Mouse (Mus musculus) testis, postnatal 14 days (tissue): ENCODE data around the gene Nectin1.

Source experiments
- DNase-seq: peaks from one replicate; pipeline ENCODE4 v3.0.0; 2021; ENCODE audit warnings: low spot score

Nectin1 gene

DNA sequence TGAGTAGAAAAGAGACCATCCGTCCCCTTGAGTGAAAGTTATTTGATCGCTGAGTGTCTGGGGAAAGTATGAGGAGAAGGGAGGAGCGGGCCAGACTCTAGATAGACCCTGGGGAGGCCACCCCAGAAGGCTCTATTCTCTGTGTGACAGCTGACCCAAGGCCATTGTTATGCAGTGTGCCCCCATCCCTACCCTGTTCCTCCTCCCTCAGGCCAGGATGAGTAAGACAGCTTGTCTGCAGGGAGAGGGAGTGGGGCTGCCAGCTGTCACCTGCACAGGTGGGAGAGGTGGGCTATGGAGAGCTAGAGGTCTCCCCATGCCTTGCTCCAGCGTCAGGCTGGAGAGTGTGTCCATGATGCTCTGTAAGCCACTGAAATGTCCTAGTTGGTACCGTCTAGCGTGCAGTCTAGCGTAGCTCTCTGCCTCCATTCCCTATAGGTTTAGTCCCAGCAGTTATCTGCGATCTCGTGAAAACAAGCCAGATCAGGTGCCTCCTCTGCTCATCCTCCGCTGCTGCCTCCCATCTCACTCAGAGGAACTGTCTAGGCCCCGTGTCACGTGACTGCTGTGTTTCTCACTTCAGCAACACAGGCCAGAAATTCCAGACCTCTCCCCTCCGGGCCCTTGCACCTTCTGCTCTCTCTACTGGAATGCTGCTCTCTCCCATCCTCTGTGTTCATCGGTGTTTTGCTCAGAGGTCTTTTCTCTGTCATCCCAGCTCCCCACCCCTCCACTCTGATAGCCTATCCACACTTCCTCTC, 21.8 kb downstream of the Nectin1 start:
- DNase-seq = no peak

DNA sequence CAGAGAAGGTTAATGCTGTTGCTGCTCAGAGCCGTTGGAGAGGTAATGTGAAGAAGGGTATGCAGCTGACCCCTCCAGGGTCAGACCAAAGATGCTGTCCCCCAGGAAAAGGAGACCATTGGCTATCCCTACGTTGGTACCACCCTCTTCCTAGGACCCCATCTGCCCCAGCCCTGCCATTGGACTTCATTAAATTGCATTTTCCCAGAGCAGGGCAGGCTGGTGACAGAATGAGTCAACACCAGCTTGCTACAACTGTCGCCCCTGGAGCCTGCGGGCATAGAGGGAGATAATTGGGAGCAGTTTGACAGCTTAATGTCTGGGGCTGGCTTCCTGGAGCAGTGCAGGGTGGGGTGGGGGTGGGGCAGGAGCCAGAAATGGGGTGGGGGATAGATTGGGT, 25.0 kb downstream of the Nectin1 start:
- no peak for DNase-seq

DNA sequence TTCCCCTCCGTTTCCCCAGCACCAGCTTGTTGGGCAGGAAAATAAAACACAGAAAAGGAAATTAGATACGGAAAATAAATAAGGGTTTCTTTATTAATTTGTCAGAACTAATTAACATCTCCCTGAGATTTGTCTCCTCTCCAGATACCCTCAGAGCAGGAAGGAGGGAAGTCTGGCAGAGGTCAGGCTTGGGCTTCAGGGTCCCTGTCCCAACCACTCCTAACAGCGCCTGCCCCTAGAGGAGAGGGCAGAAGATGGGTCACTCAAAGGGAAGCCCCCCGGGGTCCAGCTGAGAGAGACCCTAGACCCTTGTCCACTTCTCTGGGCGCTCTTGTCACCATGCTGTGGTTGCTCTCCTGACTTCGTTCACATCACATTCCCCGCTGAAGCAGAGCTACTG, 25.4 kb downstream of the Nectin1 start:
- DNase-seq = no peak

DNA sequence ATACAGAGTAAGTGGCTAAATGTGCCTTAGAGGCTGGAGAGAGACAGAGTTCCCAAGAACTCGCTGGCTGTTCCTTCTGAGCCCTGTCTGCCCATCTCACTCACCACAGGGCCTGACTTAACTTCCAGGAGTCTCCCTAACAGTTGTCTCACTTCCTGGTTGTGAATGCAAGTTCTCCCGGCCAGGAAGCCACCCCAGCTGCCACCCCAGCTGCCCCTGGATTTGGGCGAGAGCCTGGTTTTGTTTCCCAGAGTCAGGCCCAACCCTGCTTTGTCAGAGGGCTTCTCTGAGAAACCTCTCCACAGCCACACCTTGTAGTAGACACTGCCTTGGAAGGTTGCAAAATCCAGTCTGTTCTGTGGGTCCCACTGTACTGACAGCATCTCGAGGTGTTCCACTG, 26.2 kb downstream of the Nectin1 start:
- DNase-seq = no peak

DNA sequence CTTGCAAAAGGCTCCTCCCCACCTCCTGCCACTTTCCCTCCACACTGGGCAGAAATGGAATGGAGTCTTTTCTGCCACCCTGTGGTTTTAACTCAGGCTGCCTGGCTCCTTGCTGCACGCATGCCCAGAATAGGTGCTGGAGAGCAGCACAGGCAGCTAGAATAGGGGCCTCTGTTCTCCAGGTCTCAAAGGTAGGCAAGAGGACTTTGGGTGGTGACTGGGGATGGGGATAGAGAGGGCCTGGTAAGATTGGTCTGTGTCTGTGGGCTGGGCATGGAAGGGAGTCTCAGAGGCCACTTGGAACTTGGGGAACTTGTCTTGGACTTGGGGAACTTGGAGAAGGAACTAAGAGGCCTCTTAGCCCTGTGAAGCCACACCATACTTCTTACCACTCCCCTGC, 27.3 kb downstream of the Nectin1 start:
- no peak for DNase-seq

DNA sequence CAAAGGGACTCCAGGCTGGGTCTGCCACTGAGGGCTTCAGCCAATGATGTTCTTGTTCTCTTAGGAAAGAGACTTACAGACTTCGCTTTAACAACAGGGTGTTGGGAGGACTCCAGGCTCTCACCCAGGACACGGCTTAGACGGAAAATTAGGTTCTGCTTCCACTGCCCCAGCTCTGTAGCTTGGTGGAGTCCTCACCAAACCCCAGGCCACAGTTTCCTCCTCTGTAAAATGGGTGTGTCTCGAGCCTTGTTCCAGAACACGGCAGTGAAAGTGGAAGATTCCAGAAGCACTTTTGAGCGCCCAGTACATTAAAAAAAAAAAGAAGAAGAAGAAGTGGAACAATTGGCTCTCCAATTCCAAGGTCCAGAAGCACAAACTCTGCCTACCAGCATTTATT, 28.7 kb downstream of the Nectin1 start:
- no peak for DNase-seq

DNA sequence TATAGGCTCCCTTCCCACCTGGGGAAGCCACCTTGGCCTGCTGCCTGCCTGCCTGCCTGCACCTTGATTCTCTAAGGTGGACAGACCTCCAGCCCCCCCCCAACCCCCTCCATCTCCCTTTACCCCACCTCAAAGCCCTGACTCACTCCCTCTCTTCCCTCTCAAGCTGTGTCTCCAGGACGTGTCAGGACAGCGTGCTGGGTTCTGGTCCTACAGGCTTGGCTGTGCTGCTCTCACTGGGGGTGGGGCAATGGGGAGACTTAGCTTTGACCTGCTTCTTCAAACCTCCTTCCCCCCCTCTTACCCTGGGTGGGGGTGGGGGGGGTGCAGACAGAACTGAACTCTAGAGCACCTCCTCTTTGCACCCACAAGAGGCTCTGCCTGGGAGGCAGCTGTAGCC, 29.7 kb downstream of the Nectin1 start:
- no peak for DNase-seq

DNA sequence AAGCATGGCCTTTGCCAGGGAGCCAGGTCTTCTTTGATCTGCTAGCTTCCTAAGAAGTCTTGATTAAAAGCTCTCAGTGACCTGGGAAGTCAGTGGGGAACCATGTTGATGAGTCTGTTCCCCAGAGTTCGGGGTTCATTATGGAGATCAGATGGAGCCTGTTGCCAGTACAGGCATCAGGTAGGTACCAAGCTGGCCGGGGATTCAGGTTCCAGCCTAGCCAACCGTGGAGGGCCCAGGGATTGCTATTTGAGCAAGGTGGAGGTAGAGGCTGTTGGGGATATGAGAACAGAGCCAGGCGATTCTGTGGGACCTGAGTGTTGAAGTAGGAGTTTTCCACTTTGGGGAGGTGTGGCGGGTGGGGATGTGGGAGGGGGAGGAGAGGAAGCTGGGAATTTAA, 30.6 kb downstream of the Nectin1 start:
- no peak for DNase-seq

DNA sequence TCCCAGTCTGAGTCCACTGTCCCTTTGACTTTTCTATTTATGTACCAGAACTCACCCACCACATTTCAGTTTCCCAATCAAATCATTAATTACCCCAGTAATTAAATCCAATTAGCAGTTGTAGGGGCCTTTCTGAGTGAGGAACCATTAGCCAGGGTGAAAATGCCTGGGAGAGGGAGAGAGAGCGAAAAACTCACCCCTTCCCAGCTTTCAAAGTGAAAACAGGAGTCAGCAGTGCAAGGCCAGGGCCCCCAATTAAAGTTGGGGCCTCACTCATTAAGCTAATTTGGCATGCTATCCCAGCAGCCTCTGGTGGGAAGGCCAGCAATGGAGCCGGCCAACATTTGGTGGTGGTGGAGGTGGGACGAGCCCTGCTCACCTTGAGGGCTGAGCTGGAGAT, 32.4 kb downstream of the Nectin1 start:
- DNase-seq = no peak

DNA sequence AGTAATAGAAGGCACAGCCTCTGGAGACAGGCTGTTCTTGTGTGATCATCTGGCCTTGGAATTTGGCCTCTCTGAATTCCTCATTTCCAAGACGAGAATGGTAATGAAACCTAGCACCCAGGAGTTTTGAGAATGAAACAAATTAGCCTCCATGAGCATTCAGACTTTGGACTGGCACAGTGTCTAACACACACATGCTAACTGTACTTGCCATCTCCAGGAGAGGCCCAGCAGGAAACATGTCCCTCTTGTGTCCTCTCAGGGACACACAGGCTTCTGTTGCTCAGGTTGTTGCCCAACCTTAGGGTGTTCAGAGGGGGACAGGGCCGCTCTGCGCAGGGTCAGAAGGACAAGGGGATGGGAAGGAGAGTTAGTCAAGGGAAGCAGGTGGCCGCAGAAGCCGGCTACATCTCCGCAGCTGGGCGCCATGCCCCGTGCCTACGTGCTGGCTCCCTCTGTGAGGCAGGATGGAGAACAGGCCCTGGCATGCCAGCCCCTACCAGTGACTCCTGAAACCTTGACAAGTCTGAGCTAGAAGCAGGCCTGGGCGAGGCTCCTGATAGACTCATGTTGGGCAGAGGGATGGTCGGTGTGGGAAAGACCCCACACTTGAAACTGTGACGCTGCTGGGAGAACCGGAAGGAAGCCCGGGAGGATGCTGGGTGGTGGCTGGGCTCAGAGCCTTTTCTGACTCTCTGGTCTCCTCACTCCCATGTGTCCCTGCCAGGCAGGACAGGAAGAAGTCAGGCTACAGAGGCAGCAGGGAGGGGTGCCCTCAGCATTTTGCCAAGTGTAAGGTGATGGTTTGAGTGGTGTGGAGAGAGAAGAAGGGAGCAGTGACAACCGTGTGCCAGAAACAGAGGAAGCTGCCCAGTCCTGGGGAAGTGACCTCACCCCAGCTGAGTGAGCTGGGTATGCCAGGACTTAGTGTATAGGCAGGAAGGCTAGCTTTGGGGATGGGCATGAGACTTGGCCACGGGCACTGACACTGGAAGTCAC, 33.9 kb downstream of the Nectin1 start:
- DNase-seq = no peak

DNA sequence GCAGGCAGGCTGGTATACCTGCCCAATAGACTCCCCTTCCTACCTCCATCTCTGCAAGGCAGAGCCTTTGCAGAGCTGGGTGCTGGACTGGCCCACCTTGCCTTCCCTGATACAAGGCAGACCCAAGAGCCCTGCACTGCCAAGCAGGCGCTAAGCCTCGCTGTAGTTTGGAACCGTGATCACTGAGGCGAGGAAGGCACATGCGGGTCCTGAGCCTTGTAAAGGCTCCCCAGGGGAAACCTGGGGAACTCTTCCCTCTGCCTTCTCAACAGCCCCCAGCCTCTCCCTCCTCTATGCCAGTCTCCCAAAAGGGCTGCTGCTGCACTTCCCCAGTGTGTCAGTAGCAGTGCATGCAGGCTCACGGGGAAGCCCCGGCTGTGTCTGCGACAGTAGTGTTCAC, 37.1 kb downstream of the Nectin1 start:
- no peak for DNase-seq

DNA sequence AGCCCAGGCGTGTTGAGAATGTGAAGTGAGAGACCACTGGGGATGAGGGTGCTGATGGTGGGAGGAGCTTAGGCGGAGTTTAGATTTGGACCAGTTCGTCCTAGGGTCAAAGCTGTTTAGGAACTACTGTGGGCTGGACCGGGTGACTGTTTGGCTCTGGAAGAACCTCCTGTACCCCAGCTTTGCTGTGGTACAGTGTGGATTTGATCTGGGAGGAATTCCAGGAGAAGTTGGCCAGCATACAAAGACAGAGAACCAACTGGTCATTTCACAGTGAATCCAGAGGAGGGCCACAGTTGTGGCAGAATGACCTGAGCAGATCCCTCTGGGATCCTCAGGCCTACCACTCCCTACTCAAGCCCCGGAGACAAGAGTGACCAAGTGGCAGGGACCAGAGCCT, 38.6 kb downstream of the Nectin1 start:
- no peak for DNase-seq

DNA sequence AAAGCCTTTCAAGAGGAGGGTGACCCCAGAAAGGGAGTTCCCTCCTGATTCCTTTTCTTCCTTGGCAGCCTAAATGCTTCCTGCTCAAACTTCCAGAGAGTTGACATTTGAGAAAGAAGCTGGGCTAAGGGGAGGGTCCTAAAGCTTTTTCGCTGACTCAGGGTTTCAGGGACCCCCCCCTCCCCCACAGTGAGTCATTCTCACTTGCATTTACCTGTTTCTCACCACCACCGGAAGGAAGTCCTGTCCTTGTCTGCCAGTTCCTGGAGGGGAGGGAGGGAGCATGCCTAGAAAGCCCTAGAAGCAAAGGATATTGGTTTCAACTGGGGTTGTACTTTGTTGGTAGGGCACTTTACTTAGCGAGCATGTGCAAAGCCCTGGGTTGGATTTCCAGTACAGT, 40.2 kb downstream of the Nectin1 start:
- no peak for DNase-seq

DNA sequence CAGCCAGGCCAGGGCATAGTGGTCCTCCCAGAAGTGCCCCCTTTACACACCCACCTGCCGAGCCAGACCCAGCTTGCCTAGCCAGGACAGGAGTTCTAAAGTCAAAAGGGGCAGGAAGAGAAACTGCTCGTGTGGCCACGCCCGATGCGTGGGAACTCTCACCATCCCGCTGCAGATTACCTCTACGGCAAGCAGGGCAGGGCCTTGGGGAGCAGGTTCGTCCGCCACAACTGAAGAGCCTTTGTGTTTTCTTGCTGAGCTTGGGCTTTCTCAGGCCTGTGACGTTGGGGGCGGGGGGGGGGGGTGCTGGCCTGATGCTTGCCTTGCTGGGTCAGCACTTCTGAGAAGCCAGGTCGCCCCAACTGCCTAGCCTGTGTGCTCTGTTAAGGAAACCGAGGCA, 41.1 kb downstream of the Nectin1 start:
- DNase-seq = no peak

DNA sequence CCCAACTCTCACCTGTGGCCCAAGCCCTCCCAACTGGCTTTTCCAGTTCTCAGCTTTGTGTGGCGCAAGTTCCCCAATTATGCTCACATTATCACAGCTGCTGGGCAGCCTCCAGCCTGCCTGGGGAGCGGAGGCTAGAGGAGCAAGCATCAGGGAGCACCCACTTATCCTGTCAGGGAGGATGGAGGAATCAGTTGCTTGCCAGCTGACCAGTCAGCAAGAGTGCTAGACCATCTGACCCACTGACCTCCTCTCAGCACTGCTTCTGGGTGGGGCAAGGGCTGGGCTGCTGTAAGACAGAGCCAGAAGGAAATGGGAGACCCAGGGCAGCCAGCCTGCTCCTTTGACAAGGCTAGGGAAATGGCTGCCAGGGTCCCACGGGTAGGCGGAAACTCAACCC, 43.8 kb downstream of the Nectin1 start:
- no peak for DNase-seq

DNA sequence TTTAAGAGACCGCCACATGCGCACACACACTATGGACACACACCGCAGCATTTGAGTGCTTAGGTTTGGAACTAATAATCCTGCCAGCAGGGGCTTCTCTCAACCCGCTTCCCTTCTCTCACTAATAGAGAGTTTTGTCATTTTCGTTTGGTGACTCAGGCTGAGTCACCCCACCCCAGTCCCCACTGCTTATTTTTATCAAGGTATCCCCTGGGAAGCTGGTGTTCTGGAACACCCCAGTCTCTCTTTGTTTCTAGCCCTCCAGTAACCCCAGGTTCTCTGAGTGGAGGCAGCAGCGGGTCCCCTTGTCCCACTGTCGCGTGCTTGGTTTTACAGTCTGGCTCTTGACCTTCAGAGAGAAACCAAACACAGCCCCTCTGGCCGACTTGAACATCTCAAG, 48.9 kb downstream of the Nectin1 start:
- DNase-seq = no peak

DNA sequence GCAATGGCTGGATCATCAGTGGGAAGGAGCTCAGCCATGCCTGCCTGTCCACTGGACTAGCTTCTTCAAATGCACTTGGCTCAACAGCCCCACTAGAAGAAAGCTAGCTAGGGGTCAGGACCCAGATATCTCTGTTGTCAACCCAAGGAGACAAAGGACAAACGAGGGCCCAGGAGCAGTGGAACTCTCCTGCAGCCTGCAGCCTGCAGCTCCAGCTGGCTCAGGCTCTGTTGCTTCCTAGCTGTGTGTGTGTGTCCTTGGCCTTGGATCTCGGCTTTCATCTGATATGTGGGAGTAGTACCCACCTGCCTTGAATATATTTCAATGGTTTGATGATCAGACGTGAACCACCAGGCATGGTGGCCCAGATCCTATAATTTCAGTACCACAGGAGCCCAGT, 49.6 kb downstream of the Nectin1 start:
- DNase-seq = no peak

DNA sequence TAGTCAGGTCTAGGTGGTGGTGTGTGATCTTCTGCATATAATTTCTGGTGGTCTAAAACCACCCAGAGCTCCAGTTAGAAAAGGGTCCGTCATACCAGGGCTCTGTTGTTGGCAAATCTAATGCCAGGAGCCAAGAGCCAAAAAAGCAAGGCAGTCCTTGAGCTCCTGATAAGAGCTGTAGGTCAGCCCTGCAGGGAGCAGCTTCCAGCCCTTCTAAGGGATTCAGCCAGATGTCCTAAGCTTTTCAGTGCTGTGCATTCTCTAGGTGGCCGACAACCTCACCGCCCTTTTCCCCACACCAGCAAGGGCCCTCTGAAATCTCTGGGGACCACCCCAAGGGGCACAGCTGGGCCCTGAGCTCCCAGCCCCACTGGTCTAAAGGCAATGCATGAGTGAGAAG, 52.2 kb downstream of the Nectin1 start:
- DNase-seq = no peak

DNA sequence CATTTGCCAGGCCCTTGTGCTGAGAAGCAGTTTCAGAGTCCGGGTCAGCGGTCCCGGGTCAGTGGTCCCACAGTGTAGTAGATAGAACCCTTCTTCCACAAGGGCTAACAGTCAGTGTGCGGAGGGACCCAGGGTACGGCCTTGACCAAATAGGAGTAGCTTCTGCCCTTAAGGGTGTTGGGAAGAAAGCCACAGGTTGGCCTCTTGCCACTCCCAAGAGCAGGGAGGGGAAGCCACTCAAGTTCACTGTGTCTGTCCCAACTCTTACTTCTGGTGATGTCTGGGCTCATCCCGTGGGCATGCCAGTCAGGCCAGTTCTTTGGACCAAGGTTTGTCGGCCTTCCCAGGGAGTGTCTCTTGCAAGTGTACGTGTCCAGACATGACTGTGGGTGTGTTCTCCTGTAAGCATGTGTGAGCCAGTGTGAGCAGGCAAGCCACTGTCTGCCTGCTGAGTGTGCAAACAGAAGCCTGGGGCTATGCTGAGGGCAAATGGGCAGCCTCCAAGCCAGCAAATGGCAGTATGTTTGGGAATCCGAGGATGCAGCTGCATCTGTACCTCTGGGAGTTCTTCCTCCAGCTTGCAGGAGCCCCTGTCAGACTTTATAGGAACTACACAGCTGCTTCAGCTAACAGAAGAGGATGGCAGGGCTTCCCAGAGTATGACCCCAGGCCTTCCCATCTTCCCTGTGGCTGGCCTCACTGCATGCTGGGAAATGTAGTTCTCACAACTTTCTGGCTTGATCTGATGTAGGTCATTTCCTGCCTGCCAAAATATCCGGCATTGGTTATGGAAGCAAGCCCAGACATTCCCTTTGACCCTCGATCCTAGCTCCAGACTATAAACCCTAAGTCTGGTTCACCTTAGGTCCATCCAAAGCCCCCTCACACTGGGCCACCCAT, 53.3 kb downstream of the Nectin1 start:
- DNase-seq = no peak

DNA sequence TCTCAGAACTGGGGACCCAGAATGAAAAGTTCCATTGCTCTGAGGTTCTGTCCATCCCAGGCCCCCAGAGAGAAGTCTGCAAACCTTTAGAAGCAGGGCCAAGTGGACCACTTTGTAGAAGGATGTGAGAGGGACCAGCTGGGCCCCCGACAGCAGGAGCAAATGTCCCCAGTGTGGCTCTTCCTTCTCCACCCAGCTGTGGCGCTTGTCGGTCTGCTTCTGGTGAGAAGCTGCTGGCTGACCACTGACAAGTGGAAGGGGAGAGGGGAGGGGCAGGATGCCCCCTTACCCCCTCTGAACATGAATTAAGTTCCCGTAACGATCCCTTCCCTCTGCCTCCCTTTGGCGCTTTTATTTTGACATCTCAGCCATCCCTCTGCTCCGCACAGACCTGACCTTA, 54.0 kb downstream of the Nectin1 start:
- no peak for DNase-seq

DNA sequence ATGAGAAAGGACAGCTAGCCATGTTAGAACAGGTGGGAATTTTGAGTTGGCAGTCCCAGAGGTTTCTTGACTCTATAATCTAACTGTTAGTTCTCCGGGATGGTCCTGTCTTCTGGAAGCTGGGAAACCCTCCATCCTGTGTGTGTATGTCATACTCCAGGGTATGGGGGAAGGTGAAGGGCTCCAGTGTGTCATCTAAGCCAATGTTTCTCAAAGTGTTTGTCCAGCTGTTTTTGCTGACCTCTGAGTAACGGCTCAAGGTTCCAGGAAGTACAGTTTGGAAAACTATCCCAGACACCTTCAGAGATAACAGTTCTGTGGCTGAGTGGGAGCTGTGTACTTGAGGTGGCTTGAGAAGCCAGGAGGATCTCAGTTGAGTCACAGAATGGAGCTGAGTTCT, 56.7 kb downstream of the Nectin1 start:
- DNase-seq = no peak

DNA sequence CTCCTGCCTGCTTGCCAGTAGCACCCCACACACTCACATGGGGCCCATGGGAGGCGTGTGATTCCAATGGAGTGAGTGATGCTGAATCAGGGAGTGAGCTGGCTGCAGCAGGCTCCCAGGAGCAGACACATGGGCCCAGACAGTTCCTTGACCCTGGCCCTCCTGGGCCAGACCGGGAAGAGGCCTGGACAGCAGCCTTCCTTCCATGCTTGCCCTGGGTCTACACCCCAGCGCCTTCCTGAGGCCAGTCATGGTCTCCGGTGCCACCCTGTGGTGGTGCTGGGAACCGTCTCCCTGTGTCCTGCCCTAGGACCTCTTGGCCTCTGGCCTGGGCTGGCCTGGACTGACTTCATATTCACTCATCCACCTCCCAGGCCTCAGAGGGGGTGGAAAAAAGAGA, 58.1 kb downstream of the Nectin1 start:
- DNase-seq = peak; percentile 59
